Mouse (Mus musculus) retina, adult 2 months (tissue): ENCODE measurements around the gene Fcgrt.
"Not testable (repeated sequence)": the region's sequence is repeated elsewhere in the genome, so short reads cannot be mapped to it uniquely, and the experiment has no call there.

Experiments
- DNase-seq: peaks from one replicate; pipeline ENCODE4 v3.0.0-alpha.2; 2012; ENCODE audit warnings: low read depth, low spot score

The Fcgrt gene

GRCm38 (mm10) chr7:45110089-45110488, 6.4 kb upstream of the Fcgrt start:
- not testable (repeated sequence) for DNase-seq

- no peak for DNase-seq
Observed at GRCm38 (mm10) chr7:45107052-45107645, 3.5 kb upstream of the Fcgrt start.

- DNase-seq = no peak
Observed at GRCm38 (mm10) chr7:45106441-45106840, 2.8 kb upstream of the Fcgrt start.

- no peak for DNase-seq
Observed at GRCm38 (mm10) chr7:45105491-45105890, 1.8 kb upstream of the Fcgrt start.

- DNase-seq = no peak
Observed at GRCm38 (mm10) chr7:45104941-45105340, 1.3 kb upstream of the Fcgrt start.

GRCm38 (mm10) chr7:45102940-45103585, 588 bp downstream of the Fcgrt start:
- no peak for DNase-seq

- no peak for DNase-seq
Observed at GRCm38 (mm10) chr7:45102441-45102840, 1.2 kb downstream of the Fcgrt start.

- DNase-seq = no peak
Observed at GRCm38 (mm10) chr7:45100046-45100445, 3.6 kb downstream of the Fcgrt start.

- DNase-seq = no peak
Observed at GRCm38 (mm10) chr7:45098541-45099240, 5.0 kb downstream of the Fcgrt start.

- no peak for DNase-seq
Observed at GRCm38 (mm10) chr7:45097479-45097878, 6.2 kb downstream of the Fcgrt start.

GRCm38 (mm10) chr7:45095965-45096364, 7.7 kb downstream of the Fcgrt start:
- DNase-seq = not testable (repeated sequence)

- DNase-seq = no peak
Observed at GRCm38 (mm10) chr7:45095367-45095766, 8.3 kb downstream of the Fcgrt start.

GRCm38 (mm10) chr7:45094121-45094520, 9.5 kb downstream of the Fcgrt start:
- DNase-seq = no peak

- DNase-seq = no peak
Observed at GRCm38 (mm10) chr7:45093516-45093905, 10.1 kb downstream of the Fcgrt start.

GRCm38 (mm10) chr7:45092828-45093515, 10.7 kb downstream of the Fcgrt start:
- no peak for DNase-seq

- DNase-seq = no peak
Observed at GRCm38 (mm10) chr7:45092048-45092447, 11.6 kb downstream of the Fcgrt start, which contains the start of gene Rcn3. TSS of gene Rcn3 (minus strand) at chr7:45092221.

- DNase-seq = no peak
Observed at GRCm38 (mm10) chr7:45091001-45091990, 12.4 kb downstream of the Fcgrt start.

- DNase-seq = no peak
Observed at GRCm38 (mm10) chr7:45090251-45090977, 13.2 kb downstream of the Fcgrt start.

- DNase-seq = no peak
Observed at GRCm38 (mm10) chr7:45088597-45088996, 15.1 kb downstream of the Fcgrt start.

- no peak for DNase-seq
Observed at GRCm38 (mm10) chr7:45086084-45086483, 17.6 kb downstream of the Fcgrt start.
